Mouse (Mus musculus): ENCODE data around the gene 4930402F06Rik. TPM values are rescaled to one million over a fixed set of nuclear protein-coding genes. Genes with fewer than 3 reads are reported as not detected.

4930402F06Rik gene
- polyA plus RNA-seq, 1 experiment from 2014 or later: not detected

DNA sequence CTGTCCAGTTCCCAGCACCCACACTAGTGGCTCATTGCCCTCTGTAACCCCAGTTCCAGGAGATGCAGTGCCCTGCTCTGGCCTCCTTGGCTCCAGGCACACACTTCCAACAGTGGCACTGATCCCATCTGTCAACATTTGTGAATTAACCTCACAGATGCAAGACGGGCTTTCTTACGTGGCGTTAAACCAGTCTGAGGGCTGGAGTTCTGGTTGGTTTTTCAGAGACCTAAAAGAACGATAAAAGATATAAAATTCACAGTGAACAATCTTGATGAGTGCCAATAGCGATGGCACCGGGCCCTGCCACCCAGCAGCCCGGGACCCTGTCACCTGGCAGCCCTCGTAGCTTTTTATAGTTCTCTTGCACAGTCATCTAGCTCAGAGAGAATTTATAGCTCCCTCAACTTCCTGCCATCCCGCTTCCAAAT lies 11.5 kb downstream of the 4930402F06Rik start:
- Histone ChIP-seq H3K36me3 (ENCODE audit: control insufficient read depth, insufficient read depth, low read length) (no peaks in the 10 kb centered on the region), H3K4me2 (ENCODE audit: low read length) (no peak overlapping the region), H3K27ac (ENCODE audit: low read depth, low read length) (no peak overlapping the region), H3K4me3 (ENCODE audit: low read length) (no peak overlapping the region), H3K27me3 (replicated peaks; ENCODE audit: control insufficient read depth, insufficient read depth, low read length) (no peaks in the 10 kb centered on the region), H3K9ac (ENCODE audit: low read depth, low read length) (no peak overlapping the region), H3K4me1 (ENCODE audit: control insufficient read depth, insufficient read depth, low read depth, low read length) (no peaks in the 10 kb centered on the region), H3K9me3 (ENCODE audit: control insufficient read depth, low read length) (peaks cover 4% of the 10 kb centered on the region)
- 76% methylated on average over 9 of the region's 9 CpGs for WGBS
- no peak for ATAC-seq

DNA sequence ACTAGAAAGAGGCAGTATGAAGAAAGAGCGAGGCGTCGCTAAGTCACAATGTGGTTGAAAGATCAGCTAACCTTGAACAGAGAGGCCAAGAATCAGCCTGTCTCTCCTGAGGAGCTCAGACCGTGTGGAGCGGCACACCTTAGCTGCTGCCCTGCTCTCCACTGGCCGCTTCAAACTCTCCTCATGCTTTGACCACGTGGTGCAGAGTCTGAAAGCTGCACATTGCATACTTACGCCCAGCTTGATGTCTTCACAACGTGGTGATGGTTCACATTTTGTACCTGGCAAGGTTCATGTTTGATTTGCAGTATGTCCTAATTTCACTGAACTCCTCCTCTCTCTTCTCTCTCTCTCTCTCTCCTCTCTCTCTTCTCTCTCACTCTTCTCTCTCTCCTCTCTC lies 17.7 kb downstream of the 4930402F06Rik start:
- 71% methylated on average over 9 of the region's 9 CpGs for WGBS
- no peaks in the 10 kb centered on the region for H3K36me3 ChIP-seq (ENCODE audit: control insufficient read depth, insufficient read depth, low read length)
- H3K4me1 ChIP-seq (ENCODE audit: control insufficient read depth, insufficient read depth, low read depth, low read length): no peaks in the 10 kb centered on the region
- H3K27ac ChIP-seq (ENCODE audit: low read depth, low read length): no peak overlapping the region
- H3K4me2 ChIP-seq (ENCODE audit: low read length): no peak overlapping the region
- ATAC-seq: no peak
- H3K9ac ChIP-seq (ENCODE audit: low read depth, low read length): no peak overlapping the region
- no peaks in the 10 kb centered on the region for H3K9me3 ChIP-seq (ENCODE audit: control insufficient read depth, low read length)
- H3K4me3 ChIP-seq (ENCODE audit: low read length): no peak overlapping the region
- no peaks in the 10 kb centered on the region for H3K27me3 ChIP-seq (replicated peaks; ENCODE audit: control insufficient read depth, insufficient read depth, low read length)

DNA sequence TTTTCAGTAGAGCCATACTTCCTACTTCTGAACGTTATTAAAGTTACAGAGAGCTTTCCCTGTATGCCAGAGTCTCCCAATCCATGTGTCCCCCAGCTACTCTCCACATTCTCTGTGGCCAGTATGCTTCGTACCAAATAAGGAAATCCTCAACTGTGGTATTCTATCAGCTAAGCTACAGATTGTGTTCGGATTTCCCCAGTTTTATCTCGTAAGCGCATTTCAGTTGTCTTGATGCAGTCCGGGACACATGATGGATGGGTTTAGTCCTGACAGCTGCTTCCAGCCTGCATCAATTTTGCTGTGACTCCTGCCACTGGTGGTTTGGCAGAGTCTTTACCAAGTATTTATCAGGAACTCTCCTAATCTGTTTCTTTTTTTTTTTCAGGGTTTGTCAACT lies 19.4 kb downstream of the 4930402F06Rik start:
- Histone ChIP-seq H3K27ac (ENCODE audit: low read depth, low read length) (no peak overlapping the region), H3K4me2 (ENCODE audit: low read length) (no peak overlapping the region), H3K36me3 (ENCODE audit: control insufficient read depth, insufficient read depth, low read length) (no peaks in the 10 kb centered on the region), H3K9me3 (ENCODE audit: control insufficient read depth, low read length) (no peaks in the 10 kb centered on the region), H3K4me1 (ENCODE audit: control insufficient read depth, insufficient read depth, low read depth, low read length) (no peaks in the 10 kb centered on the region), H3K9ac (ENCODE audit: low read depth, low read length) (no peak overlapping the region), H3K4me3 (ENCODE audit: low read length) (no peak overlapping the region), H3K27me3 (replicated peaks; ENCODE audit: control insufficient read depth, insufficient read depth, low read length) (no peaks in the 10 kb centered on the region)
- 76% methylated on average over 6 of the region's 6 CpGs for WGBS
- no peak for ATAC-seq

DNA sequence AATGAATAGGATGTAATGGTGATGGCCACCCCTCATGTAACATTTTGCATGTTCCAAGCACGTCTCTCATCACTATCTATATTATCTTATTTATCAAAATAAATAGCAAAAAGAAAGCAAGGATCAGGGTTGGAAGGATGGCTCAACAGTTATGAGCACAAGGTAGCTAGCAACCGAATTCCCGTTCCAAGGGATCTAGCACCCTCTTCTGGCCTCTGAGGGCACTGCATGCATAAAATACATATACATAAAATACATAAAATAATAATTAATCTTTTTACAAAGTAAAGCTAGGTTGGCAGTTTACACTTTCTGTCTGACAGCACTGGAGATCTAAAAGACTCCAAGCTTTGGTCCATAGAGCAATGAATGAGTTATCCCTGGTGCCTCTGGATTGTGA lies 24.0 kb downstream of the 4930402F06Rik start:
- ATAC-seq: no peak
- Histone ChIP-seq H3K27ac (ENCODE audit: low read depth, low read length) (no peak overlapping the region), H3K4me3 (ENCODE audit: low read length) (no peak overlapping the region), H3K4me1 (ENCODE audit: control insufficient read depth, insufficient read depth, low read depth, low read length) (no peaks in the 10 kb centered on the region), H3K9ac (ENCODE audit: low read depth, low read length) (no peak overlapping the region), H3K27me3 (replicated peaks; ENCODE audit: control insufficient read depth, insufficient read depth, low read length) (no peaks in the 10 kb centered on the region), H3K9me3 (ENCODE audit: control insufficient read depth, low read length) (no peaks in the 10 kb centered on the region), H3K36me3 (ENCODE audit: control insufficient read depth, insufficient read depth, low read length) (no peaks in the 10 kb centered on the region), H3K4me2 (ENCODE audit: low read length) (no peak overlapping the region)
- WGBS: 16% methylated on average over 3 of the region's 3 CpGs

DNA sequence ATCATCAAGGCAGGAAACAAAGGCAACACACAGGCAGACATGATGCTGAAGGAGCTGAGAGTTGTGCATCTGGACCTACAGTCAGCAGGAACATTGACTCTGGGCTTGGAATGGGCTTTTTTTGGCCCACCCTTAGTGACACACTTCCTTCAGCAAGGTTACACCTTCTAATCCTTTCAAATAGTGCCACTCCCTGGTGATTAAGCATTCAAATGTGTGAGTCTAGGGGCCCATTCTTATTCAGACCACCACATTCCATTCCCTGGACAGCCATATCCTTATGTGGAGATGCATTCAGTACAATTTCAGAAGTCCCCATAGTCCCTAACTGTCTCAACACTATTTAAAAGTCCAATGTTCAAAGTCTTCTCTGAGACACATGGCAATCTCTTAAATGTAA lies 26.3 kb downstream of the 4930402F06Rik start:
- no peak overlapping the region for H3K4me3 ChIP-seq (ENCODE audit: low read length)
- H3K4me2 ChIP-seq (ENCODE audit: low read length): no peak overlapping the region
- H3K9me3 ChIP-seq (ENCODE audit: control insufficient read depth, low read length): no peaks in the 10 kb centered on the region
- no peak overlapping the region for H3K9ac ChIP-seq (ENCODE audit: low read depth, low read length)
- no peak overlapping the region for H3K27ac ChIP-seq (ENCODE audit: low read depth, low read length)
- no peak for ATAC-seq
- no peaks in the 10 kb centered on the region for H3K27me3 ChIP-seq (replicated peaks; ENCODE audit: control insufficient read depth, insufficient read depth, low read length)
- H3K4me1 ChIP-seq (ENCODE audit: control insufficient read depth, insufficient read depth, low read depth, low read length): no peaks in the 10 kb centered on the region
- no peaks in the 10 kb centered on the region for H3K36me3 ChIP-seq (ENCODE audit: control insufficient read depth, insufficient read depth, low read length)

- no peaks in the 10 kb centered on the region; the same call in 1 of the 2 replicates for H3K9me3 ChIP-seq (ENCODE audit: control insufficient read depth, low read length)
- no peak within 1 kb of the TSS for H3K27ac ChIP-seq (ENCODE audit: low read depth, low read length)
- H3K9ac ChIP-seq (ENCODE audit: low read depth, low read length): no peak within 1 kb of the TSS
- WGBS: 78% methylated on average over 2 of the region's 2 CpGs
- H3K27me3 ChIP-seq (replicated peaks; ENCODE audit: control insufficient read depth, insufficient read depth, low read length): no peaks in the 10 kb centered on the region
- H3K36me3 ChIP-seq (ENCODE audit: control insufficient read depth, insufficient read depth, low read length): no peaks in the 10 kb centered on the region
- H3K4me2 ChIP-seq (ENCODE audit: low read length): no peak within 1 kb of the TSS
- H3K4me1 ChIP-seq (ENCODE audit: control insufficient read depth, insufficient read depth, low read depth, low read length): no peaks in the 10 kb centered on the region
- H3K4me3 ChIP-seq (ENCODE audit: low read length): no peak within 1 kb of the TSS
- ATAC-seq: no peak
Measured at GRCm38 (mm10) chr2:35367629-35368028, 29.3 kb downstream of the 4930402F06Rik start, which contains the start of gene 4930568D16Rik. Gene 4930568D16Rik, minus strand, starts transcription at chr2:35367729.

DNA sequence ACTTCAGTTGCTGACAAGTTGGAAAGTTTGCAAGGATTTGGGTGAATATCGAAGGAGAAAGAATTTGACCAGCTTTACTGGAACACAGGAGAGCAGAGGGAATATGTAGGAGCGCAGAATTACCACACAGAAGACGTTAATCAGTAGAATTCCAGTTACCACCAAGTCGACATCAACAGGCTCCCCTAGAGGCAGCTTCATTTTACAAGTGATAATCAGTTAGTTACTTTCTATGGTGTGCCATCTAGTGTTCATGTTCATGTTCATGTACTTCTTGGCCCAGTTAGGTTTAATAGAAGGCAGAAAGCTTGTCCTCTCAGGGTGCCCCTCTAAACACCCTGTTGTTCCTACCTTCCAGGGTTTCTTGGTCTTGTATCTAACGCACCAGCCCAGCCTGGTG lies 47.8 kb downstream of the 4930402F06Rik start:
- ATAC-seq: no peak
- no peaks in the 10 kb centered on the region for H3K4me1 ChIP-seq (ENCODE audit: control insufficient read depth, insufficient read depth, low read depth, low read length)
- H3K27ac ChIP-seq (ENCODE audit: low read depth, low read length): no peak overlapping the region
- 57% methylated on average over 5 of the region's 5 CpGs for WGBS
- no peak overlapping the region for H3K9ac ChIP-seq (ENCODE audit: low read depth, low read length)
- H3K36me3 ChIP-seq (ENCODE audit: control insufficient read depth, insufficient read depth, low read length): no peaks in the 10 kb centered on the region
- H3K4me2 ChIP-seq (ENCODE audit: low read length): no peak overlapping the region
- H3K27me3 ChIP-seq (replicated peaks; ENCODE audit: control insufficient read depth, insufficient read depth, low read length): no peaks in the 10 kb centered on the region
- no peaks in the 10 kb centered on the region for H3K9me3 ChIP-seq (ENCODE audit: control insufficient read depth, low read length)
- no peak overlapping the region for H3K4me3 ChIP-seq (ENCODE audit: low read length)

GRCm38 (mm10) chr2:35345984-35346383 lies 51.0 kb downstream of the 4930402F06Rik start:
- H3K4me3 ChIP-seq (ENCODE audit: low read length): no peak overlapping the region
- no peak overlapping the region for H3K9ac ChIP-seq (ENCODE audit: low read depth, low read length)
- H3K4me1 ChIP-seq (ENCODE audit: control insufficient read depth, insufficient read depth, low read depth, low read length): no peaks in the 10 kb centered on the region
- H3K27ac ChIP-seq (ENCODE audit: low read depth, low read length): no peak overlapping the region
- H3K9me3 ChIP-seq (ENCODE audit: control insufficient read depth, low read length): no peaks in the 10 kb centered on the region
- no peaks in the 10 kb centered on the region for H3K27me3 ChIP-seq (replicated peaks; ENCODE audit: control insufficient read depth, insufficient read depth, low read length)
- no peak for ATAC-seq
- 72% methylated on average over 2 of the region's 2 CpGs for WGBS
- H3K4me2 ChIP-seq (ENCODE audit: low read length): no peak overlapping the region
- no peaks in the 10 kb centered on the region for H3K36me3 ChIP-seq (ENCODE audit: control insufficient read depth, insufficient read depth, low read length)

GRCm38 (mm10) chr2:35342605-35343004 lies 54.4 kb downstream of the 4930402F06Rik start:
- WGBS: 84% methylated on average over 3 of the region's 3 CpGs
- no peak for ATAC-seq
- Histone ChIP-seq H3K27me3 (replicated peaks; ENCODE audit: control insufficient read depth, insufficient read depth, low read length) (no peaks in the 10 kb centered on the region), H3K27ac (ENCODE audit: low read depth, low read length) (no peak overlapping the region), H3K9ac (ENCODE audit: low read depth, low read length) (no peak overlapping the region), H3K4me1 (ENCODE audit: control insufficient read depth, insufficient read depth, low read depth, low read length) (no peaks in the 10 kb centered on the region), H3K36me3 (ENCODE audit: control insufficient read depth, insufficient read depth, low read length) (no peaks in the 10 kb centered on the region), H3K9me3 (ENCODE audit: control insufficient read depth, low read length) (no peaks in the 10 kb centered on the region), H3K4me3 (ENCODE audit: low read length) (no peak overlapping the region), H3K4me2 (ENCODE audit: low read length) (no peak overlapping the region)

GRCm38 (mm10) chr2:35338707-35339106 lies 58.3 kb downstream of the 4930402F06Rik start:
- WGBS: 87% methylated on average over 6 of the region's 6 CpGs
- H3K9ac ChIP-seq (ENCODE audit: low read depth, low read length): no peak overlapping the region
- ATAC-seq: no peak

More at GRCm38 (mm10) chr2:35338707-35339106, 58.3 kb downstream of the 4930402F06Rik start:
- no peak overlapping the region for H3K4me2 ChIP-seq (ENCODE audit: low read length)
- H3K9me3 ChIP-seq (ENCODE audit: control insufficient read depth, low read length): no peaks in the 10 kb centered on the region
- H3K4me1 ChIP-seq (ENCODE audit: control insufficient read depth, insufficient read depth, low read depth, low read length): peaks cover 15% of the 10 kb centered on the region
- H3K4me3 ChIP-seq (ENCODE audit: low read length): no peak overlapping the region
- no peaks in the 10 kb centered on the region for H3K36me3 ChIP-seq (ENCODE audit: control insufficient read depth, insufficient read depth, low read length)
- no peaks in the 10 kb centered on the region for H3K27me3 ChIP-seq (replicated peaks; ENCODE audit: control insufficient read depth, insufficient read depth, low read length)
- H3K27ac ChIP-seq (ENCODE audit: low read depth, low read length): no peak overlapping the region

All from hindbrain, embryonic 16.5 days (tissue).